Mouse (Mus musculus) urinary bladder, postnatal 36 days (tissue): ENCODE measurements around the gene Dohh.
A peak's percentile ranks its signal among the peaks of the same experiment; 100 is the strongest.

Experiments
- DNase-seq, 2 experiments: peaks; one replicate each; pipeline ENCODE4 v3.0.0; 2022; ENCODE audit warnings: low spot score in 2 of 2, mixed read lengths in 1 of 2

The Dohh gene

GRCm38 (mm10) chr10:81404720-81405119 lies 20.5 kb downstream of the Dohh start:
- no peak for DNase-seq

DNA sequence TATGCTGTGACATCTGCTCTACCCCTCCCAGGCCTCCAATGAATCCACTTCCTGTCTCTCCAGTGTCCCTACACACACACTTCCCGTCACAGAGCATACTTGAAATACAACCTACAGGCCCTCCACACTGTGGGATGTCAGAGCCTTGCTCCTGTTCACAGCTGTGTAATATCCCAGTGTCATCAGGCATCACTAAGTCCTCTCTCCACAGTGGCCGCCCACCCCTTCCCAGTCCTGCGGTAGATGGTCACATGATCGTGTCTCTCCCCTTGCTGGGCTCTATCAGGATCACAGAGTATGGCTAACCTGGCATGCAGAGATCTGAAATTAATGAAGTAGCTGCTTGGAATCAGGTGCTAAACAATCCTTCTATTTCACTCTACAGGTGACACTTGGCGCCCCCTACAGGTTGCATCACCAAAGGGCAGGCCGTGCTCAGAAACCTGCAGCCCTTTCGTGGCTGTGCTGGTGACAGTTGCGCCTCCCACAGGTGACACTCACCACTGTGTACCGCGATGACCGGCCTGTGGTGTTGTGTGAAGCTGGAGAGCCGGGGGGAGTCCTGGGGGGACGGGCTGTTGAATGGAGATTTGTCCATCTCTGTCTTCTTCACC lies 21.5 kb downstream of the Dohh start:
- DNase-seq, result no peak

GRCm38 (mm10) chr10:81406504-81407440 lies 22.5 kb downstream of the Dohh start:
- DNase-seq, result no peak

DNA sequence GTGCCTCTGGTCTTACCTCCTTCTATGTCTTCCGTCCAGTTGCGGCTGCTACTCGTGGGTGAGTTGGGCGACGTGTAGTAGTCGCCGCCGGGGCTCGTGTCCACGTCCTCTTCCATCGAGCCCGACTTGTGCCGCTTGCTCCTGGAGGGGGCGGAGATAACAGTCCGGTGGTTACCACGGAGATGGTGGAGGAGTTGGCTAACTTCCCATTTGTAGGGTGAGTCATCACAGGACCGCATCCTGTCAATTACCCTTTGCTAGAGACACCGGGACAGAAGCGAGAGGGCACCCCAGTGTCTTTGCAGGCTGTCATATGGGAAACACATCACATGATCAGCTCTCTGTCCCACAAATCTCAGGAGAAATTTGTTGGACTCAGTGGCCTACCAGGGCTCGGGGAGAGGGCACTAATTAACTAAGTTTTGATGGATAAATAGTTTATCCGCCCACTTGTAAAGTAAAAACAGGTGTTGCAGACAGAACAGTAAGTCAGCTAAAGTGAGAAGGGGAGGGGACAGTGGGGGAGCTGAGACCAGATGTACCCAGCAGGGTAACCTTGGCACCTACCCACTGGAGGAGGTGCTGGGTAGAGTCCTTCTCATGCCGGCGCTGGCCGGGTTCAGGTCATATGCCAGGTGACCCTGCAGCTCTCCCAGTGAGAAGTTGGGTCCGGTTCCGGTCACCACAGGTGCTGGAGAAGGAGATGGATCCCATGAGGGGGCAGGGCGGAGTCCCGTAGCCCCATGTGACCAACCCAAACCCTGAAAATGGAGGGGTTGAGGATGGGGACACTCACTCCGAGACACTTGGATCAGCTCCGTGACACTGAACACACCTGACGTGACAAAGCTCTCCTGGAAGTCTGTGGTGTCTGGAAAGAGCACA lies 23.6 kb downstream of the Dohh start:
- peak; percentile 78 to 79 for DNase-seq

DNA sequence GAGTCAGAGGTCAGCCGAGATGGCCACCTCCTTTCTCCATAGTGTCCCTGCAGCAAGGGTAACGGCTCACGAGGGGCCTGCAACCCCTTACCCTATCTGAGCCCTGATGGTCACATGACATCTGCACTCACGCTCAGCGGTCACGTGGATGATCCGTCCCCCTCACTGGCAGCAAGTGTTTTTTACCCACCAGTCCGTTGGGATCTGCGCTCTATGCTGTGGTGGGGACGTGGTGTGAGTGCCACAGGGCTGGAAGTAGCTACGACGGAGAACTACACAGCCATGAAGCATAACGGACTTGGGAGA lies 24.1 kb downstream of the Dohh start:
- no peak for DNase-seq

GRCm38 (mm10) chr10:81408871-81409291 lies 24.7 kb downstream of the Dohh start:
- DNase-seq, result peak; percentile 68 to 82

DNA sequence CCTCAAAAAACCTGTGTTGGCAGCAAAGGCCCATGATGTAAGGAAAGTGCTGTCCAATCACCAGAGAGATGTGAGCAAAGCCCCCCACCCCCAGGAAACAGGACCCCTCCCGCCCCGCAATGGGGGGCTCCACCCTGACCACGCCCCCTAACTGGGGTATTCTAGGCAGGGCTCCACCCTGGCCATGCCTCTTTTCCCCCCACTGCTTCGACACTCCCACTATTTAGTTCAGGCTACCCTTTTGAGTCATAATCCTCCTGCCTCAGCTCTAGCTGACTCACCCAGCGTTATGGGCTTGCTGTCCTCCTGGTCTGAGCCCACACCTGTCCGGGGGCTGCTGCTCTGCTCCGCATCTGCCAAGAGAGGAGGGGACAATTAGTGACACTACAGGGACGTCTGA lies 25.1 kb downstream of the Dohh start:
- DNase-seq, result no peak

DNA sequence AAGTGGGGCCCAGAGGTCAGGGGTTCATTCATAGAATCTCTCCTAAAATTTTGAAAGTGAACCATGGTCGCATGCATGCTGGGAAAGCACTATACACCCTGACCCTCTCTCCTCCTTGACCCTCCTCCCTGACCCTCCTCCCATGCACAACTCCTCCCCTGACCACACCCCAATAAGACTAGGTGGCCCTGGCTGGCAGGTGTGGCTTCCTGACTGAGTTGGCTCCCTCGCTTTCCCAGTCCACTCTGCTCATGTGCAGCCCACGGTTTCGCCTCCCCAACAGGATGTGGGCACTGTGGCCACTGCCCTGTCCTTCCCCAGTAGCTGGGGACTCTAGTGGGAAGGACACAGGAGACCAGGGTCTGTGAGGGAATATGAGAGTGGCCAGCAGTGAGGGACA lies 26.1 kb downstream of the Dohh start:
- DNase-seq, result no peak

GRCm38 (mm10) chr10:81410981-81411380 lies 26.8 kb downstream of the Dohh start:
- no peak for DNase-seq

GRCm38 (mm10) chr10:81411471-81412400 lies 27.5 kb downstream of the Dohh start:
- peak; percentile 56 to 86 for DNase-seq

DNA sequence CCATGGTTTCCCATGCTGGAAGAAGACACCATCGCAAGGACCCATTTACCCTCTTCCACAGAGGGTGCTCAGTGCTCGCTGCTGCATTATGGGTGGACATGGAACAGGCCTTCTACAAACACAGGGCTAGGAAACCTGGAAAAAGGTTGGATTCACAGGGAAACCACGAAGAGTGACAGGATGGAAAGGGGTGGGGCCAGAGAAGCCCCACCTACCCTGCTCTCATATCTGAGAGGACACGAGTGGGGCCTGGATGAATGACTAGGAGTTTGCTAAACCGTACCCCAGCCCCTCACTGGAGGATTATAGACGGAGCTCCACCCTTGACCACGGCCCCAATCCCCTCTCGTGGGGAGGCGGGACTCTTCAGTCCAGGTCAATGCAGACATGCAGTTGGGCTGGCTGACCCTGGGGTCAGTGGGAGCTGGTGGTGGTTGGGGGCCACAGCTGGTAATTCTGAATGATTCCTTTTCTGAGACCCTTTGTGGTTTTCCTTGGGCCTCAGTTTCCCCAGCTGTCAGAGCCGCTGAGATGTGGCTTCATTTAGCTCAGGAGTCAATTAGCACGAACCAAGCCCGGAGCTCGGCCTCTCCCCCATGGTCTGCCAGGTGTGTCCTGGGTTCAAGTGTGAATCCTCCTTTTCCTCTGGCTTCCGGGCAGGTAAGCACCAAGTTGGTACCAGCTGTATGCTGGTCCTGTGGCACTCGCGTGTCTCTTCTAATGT lies 28.5 kb downstream of the Dohh start:
- DNase-seq, result no peak

DNA sequence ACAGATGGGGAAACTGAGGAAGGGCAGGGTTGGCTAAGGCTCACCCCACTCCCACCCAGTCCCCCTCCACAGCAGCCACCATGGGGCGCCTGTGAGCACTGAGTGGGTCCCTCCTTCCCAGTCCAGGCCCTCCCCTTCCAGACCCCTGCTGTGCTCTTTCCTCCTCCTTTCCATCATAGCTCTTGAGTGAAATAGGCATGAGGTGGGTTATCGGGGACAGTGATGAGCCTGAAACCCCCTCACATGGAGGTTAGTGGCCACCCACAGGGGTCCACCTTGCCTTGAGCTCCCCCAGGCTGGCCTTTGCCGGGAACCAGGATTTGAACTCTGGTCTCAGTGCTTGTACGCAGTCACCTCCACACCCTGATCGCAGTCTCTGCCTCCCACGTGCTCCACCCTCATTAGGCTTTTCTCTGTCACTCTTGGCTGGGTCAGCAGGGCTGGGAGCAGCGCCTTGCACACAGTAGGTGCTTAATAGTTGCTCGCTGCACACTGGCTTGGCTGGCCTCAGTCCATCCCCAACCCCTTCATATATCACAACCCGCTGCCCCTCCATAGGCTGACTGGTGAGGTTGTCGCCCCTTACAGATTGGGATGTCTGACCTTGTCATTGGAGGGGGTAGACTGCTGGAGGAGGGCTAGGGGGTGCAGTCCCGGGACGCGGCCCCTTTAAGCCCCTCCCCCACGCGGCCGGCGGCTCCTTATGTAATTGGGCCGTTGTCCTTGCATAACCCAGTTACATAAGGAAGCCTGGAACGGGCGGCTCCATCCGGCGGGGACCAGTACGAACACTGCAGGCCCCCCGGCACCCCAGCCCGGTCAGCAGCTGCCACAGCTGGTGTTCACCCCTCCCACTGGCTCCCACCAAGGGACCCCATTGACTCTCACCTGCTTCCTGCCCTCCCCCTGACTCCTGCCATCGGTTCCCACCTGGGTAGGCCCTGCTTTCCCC lies 29.4 kb downstream of the Dohh start:
- DNase-seq, result peak; percentile 74 to 89

DNA sequence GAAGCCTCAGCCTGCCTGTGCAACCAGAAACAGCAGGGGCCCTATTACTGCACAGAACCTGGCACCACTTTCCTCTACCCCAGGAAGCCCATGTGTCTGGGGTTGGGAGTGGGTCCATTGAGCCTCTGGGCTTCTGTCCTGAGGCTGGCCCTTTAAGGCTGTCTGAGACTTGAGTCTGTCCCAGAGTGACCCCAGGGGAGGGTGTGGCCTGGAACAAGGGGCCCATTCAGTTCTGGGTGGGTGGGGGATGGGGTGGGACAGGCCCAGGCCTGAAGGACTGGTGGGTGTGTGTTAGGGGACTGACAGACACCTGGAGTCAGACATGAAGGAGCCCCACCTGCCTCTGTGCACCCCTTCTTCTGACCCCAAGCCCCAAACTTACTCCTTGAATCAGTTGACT lies 30.5 kb downstream of the Dohh start:
- DNase-seq, result no peak

DNA sequence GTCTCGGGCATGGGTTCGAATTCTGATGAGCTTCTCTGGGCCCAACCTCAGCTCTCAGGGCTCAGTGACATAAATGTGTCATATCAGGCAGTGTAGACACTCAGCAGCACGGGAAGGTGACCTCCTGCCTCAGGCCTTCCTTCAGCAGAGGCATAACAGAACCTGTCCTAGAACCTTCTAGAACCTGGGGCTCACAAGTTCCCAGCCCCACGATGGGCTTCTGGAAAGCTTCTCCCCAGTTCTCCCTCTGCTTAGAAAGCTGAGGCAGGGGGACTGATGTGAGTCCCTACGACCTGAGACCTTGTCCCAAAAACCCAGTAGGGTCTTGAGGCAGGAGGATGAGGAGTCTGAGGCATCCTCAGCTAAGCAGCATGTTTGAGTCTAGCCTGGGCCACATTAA lies 30.9 kb downstream of the Dohh start:
- DNase-seq, result no peak

GRCm38 (mm10) chr10:81415549-81416310 lies 31.5 kb downstream of the Dohh start:
- DNase-seq, result no peak

DNA sequence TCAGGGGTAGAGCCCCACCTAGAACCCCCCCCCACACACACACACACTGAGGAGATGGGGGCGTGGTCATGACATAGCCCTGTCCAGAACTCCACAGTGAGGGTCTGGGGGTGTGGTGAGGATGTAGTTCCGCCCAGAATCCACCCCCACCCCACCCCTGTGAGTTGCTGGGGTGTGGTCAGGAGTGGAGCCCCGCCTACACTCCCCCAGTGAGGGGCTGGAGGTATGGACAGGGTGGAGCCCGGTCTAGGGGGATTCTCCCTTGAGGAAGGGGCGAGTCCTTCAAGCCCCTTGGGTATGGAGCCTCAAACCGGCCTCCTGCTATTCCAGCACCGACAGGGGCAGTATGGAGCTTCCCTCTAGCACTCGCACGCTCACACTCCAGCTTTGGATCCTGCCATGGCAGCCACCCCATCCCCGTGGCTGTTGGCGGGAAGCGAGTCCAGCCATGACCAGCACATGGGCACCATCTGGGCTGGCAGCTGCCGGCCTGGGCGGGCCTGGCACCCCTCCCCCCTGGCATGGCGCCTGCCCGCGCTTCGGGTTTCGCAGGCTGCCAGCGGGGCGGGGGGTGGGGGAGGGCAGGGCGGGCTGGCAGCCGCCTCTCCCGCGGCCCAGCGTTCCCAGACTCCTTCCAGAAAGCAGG lies 32.5 kb downstream of the Dohh start:
- peak; percentile 68 to 84 for DNase-seq

GRCm38 (mm10) chr10:81417227-81418215 lies 33.3 kb downstream of the Dohh start:
- DNase-seq, result no peak
